Mouse (Mus musculus): ENCODE measurements around the gene 2010005H15Rik. TPM values are rescaled to one million over a fixed set of nuclear protein-coding genes. Genes with fewer than 3 reads are reported as not detected.

2010005H15Rik gene
- 3.6 and 37.1 TPM in 2 replicates for polyA plus RNA-seq (2015; fragmentation: Nextera tagmentation; extraction: Ambion mirVana)

GRCm38 (mm10) chr16:36221168-36221567 is at the start of gene 2010005H15Rik:
2010005H15Rik (plus strand) TSS chr16:36221468.

GRCm38 (mm10) chr16:36183912-36184311 is 37.4 kb upstream of the 2010005H15Rik start, which contains the start of gene Gm5483:
Gm5483 (plus strand) TSS chr16:36184212.

DNA sequence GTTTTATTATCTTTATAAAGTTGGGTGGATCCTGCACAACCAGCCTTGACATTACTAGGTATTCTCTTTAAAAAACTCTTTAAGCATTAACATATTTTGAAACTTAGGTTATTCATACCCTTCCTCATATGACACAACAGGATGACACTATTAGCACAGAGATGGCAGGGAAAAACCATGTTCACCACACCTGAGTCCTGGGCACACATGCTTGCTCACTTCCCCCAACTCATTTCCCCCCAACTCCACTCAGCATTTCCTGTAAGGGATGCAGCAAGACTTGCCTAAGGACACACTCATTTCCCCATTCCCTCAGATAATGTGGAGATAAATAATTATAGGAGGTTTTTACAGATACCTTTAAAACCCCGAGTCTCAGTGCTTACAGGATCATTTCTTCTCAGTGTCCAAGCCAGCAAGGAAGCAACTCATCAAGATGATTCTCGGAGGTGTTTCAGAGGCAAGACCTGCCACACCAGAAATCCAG is 11.3 kb upstream of the 2010005H15Rik start, which contains the start of gene Gm5416:
TSS of gene Gm5416 (plus strand) at position 437 of the 487 bp plus-strand sequence.

DNA sequence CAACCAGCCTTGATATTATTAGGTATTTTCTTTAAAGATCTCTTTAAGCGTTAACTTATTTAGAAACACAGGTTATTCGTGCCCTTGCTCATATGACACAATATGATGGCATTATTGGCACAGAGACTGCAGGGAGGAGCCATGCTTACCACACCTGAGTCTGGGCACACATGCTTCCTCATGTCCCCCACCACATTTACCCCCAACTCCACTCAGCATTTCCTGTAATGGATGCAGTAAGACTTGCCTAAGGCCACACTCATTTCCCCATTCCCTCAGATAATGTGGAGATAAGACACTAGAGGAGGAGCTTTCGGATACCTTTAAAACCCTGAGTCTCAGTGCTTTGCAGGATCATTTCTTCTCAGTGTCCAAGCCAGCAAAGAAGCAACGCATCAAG is 55.5 kb downstream of the 2010005H15Rik start, which contains the start of gene Stfa1:
TSS of gene Stfa1 (plus strand) at position 156 of the 400 bp plus-strand sequence.

Other genes with a start within 250 kb of the 2010005H15Rik start
- gene Kpna1, start 242.7 kb upstream of the 2010005H15Rik start, polyA plus RNA-seq (2015; fragmentation: Nextera tagmentation; extraction: Ambion mirVana), result 25.5 and 29.9 TPM in 2 replicates
- 4.1 and 4.4 TPM in 2 replicates for gene Wdr5b, start 180.3 kb upstream of the 2010005H15Rik start, polyA plus RNA-seq (2015; fragmentation: Nextera tagmentation; extraction: Ambion mirVana)
- 404 and 449 TPM in 2 replicates for gene Fam162a, start 149.9 kb upstream of the 2010005H15Rik start, polyA plus RNA-seq (2015; fragmentation: Nextera tagmentation; extraction: Ambion mirVana)
- 44.0 and 50.9 TPM in 2 replicates for gene Ccdc58, start 149.8 kb upstream of the 2010005H15Rik start, polyA plus RNA-seq (2015; fragmentation: Nextera tagmentation; extraction: Ambion mirVana)
- gene Csta1, start 90.2 kb upstream of the 2010005H15Rik start, polyA plus RNA-seq (2015; fragmentation: Nextera tagmentation; extraction: Ambion mirVana), result 1.3 and 1.4 TPM in 2 replicates
- gene Stfa2l1, start 64.7 kb upstream of the 2010005H15Rik start, polyA plus RNA-seq (2015; fragmentation: Nextera tagmentation; extraction: Ambion mirVana), result 0.47 and 7.8 TPM in 2 replicates
- gene Gm5483, start 37.3 kb upstream of the 2010005H15Rik start, polyA plus RNA-seq (2015; fragmentation: Nextera tagmentation; extraction: Ambion mirVana), result 4.8 and 21.3 TPM in 2 replicates
- gene Gm5416, start 11.1 kb upstream of the 2010005H15Rik start, polyA plus RNA-seq (2015; fragmentation: Nextera tagmentation; extraction: Ambion mirVana), result 3.4 TPM in 1 of 2 replicates, not detected in the other
- 5.1 and 29.0 TPM in 2 replicates for gene Stfa1, start 55.5 kb downstream of the 2010005H15Rik start, polyA plus RNA-seq (2015; fragmentation: Nextera tagmentation; extraction: Ambion mirVana)
- gene BC117090, start 112.9 kb downstream of the 2010005H15Rik start, polyA plus RNA-seq (2015; fragmentation: Nextera tagmentation; extraction: Ambion mirVana), result not detected in 2 replicates
- 4.3 and 18.5 TPM in 2 replicates for gene BC100530, start 146.3 kb downstream of the 2010005H15Rik start, polyA plus RNA-seq (2015; fragmentation: Nextera tagmentation; extraction: Ambion mirVana)
- 1.3 and 12.5 TPM in 2 replicates for gene Stfa2, start 187.0 kb downstream of the 2010005H15Rik start, polyA plus RNA-seq (2015; fragmentation: Nextera tagmentation; extraction: Ambion mirVana)
- 1.9 and 21.6 TPM in 2 replicates for gene Stfa3, start 233.9 kb downstream of the 2010005H15Rik start, polyA plus RNA-seq (2015; fragmentation: Nextera tagmentation; extraction: Ambion mirVana)

Data from urinary bladder, postnatal 0 days (tissue).